Mouse (Mus musculus) T-helper 2 cell (primary cell): ENCODE measurements around the gene Bag5.

Experiments used
- in situ Hi-C: fragments of 300-600 bp; cut with MboI, MseI; formaldehyde crosslinking; loops from one replicate; pipeline ENCODE4 v1.15.1; 2025; ENCODE audit warnings: high pct_unique_total_duplicates

Bag5 gene

GRCm38 (mm10) chr12:111713004-111713651, at the start of gene Bag5, which contains the start of gene Apopt1:
Bag5 (minus strand) TSS chr12:111713257.
Apopt1 (plus strand) TSS chr12:111713261.
- in situ Hi-C loops: no loop called here

DNA sequence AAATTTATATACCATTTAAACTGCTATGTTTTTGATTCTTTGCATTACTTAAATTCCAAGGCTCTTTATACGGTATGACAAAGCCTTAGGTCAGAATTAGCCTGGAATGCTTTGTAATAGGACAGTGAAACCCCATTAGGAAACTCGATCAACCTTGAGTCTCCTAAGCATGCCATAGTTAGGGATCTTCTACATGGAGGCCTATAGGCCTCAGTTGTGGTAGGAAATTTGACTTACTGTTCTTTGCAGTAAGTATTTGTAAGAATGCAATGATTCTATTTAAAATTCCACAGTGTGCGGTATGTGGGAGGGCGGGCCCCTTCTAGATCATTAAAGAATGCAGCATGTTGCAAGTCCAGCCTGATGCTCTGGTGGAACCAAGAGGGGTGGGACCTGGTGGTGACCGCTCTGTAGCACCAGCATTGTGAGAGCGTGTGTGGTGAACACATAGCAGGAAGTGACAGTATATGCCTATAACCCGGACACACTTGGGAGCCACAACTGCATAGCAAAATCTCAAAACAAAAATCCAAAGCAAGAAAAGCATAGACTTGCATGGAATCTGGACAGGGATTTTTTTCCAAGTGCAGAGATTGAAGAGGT, 47.4 kb upstream of the Bag5 start:
- in situ Hi-C loops: no loop called here

DNA sequence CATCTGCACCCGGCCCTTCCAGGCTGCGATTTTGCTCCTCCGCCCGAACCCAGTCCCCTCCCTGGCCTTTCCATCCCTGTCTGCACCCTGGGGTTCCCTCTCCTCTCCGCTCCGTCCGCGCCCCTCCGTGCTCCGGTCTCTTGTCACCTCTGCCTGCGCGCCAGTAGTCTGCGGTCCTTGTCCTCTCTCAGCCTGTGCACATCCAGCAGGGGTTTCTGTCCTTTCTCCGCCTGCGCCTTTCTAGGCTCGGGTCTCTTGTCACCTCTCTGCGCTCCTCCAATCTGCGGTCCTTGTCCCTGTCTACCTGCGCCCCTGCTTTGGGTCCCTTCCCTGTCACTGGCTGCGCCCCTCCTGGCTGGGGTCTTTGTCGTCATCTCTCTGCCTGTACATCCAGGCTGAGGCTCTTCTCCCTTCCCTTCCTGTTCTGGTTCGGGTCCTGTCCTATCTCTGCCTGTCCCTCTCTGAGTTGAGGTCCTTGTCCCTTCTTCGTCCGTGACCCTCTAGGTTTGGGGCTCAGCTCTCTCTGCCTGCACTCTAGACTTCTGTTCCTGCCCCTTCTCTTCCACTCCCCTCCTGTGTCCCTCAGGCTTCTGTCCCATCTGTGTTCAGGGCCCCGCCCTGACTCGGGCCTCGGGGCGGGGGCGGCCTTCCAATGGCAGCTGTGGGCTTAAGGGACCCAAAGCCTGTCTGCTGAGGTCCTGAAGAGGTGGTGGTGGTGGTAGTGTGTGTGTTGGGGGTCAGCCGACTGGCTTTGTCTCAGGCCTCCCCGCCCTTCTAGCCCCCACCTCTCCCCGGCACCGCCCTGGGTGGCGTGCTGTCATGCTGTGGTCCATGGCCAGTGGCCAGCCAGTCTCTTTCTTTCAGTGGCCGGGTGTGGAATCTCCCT, 46.4 kb upstream of the Bag5 start:
- in situ Hi-C loops: no loop called here

DNA sequence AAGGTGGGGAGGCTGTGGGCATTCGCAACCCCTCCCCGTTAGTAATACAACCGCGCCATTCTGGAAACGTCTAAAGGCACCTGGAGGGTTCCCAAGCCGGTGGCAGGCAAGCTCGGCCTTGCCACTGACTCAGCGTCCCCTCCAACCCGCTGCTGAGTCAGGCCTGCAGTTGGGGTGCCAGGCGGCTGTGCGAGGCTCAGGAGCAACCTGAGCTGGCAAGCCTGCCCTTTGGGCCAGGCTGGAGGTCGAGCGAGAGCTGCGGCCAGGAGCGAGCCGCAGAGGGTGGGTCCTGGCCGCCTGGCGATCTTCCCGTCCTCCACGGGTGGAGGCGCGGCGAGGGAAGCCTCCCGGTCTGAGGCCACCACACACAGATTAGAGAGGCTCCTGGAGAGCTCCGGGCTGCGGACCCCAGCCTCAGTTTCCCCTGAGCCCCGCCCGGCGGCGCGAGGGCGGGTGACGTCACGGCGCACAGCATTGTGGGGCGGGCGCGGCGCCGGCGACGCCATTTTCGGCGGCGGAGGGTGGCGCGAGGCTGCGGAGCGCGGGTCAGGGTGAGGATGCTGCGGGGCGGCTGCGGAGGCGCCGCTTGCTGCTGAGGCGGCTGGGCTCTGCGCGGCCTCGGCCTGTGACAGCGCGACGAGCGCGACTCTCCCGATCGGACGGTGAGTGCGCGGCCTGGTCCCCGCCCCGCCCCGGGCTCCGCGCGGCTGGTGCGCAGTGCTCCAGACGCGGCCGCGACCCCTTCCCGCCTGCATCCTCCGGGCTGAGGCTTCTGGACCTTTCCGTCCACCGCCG, 45.5 kb upstream of the Bag5 start, which contains the start of gene Klc1:
Gene Klc1, plus strand, starts transcription at position 469 of the 795 bp plus-strand sequence.
- in situ Hi-C loops: no loop called here

DNA sequence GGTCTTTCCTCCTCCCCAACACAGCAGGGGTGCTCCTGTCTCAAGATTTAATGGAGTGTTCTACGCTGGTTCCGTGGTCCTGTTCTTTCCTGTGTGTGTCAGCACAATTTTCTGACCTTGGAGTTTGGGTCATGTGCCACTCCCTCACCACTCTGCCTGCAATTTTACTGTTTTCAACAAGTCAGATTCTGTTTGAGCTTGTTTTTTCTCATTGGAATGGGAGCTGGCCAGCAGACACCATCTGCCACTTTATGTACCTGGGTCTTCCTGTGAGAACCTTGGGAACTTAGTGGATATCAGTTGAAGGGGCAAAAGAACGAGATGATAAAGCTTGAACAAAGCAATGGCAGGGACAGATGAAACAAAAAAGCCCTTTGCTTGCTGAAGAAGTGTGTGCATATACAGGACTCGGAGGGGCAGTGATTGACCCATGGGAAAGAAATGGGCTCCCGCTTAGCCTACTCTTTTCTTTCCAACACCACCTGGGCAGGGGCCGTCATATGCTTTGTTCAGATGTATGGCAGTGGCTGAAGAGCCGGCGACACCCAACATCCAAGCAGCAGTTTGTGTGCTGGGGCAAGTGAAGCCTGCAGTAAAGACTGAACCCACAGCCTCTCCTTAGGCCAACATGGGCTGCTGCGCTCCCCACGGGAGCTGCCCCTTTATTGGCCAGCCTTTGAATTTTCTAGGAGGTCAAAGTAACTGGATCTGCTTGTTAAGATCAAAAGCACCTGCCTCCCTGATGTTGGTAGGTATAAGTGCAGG, 44.7 kb upstream of the Bag5 start:
- in situ Hi-C loops: no loop called here

DNA sequence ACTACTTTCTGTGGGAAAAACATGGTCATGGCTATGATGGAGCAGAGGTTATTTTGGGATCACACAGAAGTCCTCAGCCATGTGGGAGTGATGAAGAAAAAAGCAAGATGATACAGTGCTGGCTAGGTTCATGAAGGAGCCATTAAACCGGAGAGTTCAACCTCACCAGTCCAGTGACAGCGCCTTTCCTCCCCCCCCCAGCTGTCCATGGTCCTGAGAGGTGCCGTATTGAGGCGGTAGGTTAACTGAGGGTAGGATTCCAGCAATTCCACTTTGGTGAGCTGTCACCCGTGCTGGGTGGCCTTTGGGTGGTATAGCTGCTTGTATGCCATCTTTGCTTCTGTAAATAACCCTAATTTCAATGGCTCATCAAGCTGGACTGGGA, 43.6 kb upstream of the Bag5 start:
- in situ Hi-C loops: no loop called here

GRCm38 (mm10) chr12:111756082-111756697, 43.1 kb upstream of the Bag5 start:
- in situ Hi-C loops: no loop called here

DNA sequence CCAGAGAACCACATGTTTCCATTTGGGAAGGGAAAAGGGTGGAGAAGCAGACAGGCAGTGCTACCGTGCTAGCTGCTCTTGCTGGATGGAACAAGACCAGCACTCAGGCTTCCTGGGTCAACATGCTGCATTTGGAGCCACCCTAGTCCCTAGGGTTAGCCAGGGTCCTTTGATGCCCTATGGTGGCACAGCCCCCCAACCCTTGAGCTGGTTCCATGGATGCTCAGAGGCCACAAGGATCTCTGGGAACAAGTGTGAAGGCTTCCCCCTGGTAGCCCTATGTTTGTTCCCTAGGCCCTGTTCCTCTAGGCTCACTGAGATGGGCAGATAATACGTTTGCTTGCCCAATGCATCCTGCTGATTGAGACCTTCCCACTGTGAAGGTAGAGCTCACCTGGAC, 42.2 kb upstream of the Bag5 start:
- in situ Hi-C loops: no loop called here

- in situ Hi-C loops: no loop called here
Observed at GRCm38 (mm10) chr12:111754710-111755109, 41.7 kb upstream of the Bag5 start.

GRCm38 (mm10) chr12:111753347-111753746, 40.3 kb upstream of the Bag5 start:
- in situ Hi-C loops: no loop called here

GRCm38 (mm10) chr12:111752491-111752890, 39.4 kb upstream of the Bag5 start:
- in situ Hi-C loops: no loop called here

DNA sequence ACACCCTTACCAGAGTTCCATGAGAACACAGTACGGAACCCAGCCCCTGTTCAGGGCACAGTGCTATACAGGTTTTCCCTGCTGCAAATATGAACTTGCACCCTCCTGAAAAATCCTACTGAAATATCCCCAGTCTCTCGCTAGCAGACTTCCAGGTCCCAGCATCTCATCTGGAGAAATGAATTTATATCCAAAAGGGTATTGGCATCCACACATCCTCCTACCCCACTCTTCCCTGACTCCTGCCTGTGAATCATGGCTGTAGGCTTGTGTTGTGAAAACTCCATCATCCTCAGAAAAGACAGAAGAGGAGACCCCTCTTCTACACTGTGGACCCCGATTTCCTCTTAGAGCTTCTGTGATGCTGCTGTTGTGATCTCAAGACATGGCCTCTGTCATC, 37.7 kb upstream of the Bag5 start:
- in situ Hi-C loops: no loop called here

GRCm38 (mm10) chr12:111747421-111747820, 34.4 kb upstream of the Bag5 start:
- in situ Hi-C loops: no loop called here

DNA sequence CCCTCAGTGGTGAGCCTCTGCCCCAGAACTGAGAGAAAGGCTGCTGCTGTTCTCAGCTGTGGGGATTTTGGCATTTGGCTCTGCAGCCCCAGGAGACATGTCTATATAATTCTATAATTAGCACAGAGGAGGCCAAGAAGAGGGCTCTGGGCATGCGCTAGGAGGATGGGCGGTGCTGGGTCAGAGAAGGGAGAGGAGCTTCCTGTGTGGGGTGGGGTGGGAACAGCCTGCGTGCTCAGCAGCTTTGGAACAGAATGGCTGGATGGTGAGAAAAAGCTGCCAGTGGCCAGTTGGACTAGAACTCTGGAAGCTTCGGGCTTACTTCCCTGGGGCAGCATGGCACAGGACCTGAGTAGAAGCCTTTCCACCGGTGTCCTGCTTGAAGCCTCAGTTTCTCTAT, 33.0 kb upstream of the Bag5 start:
- in situ Hi-C loops: no loop called here

GRCm38 (mm10) chr12:111745274-111745673, 32.2 kb upstream of the Bag5 start:
- in situ Hi-C loops: no loop called here

GRCm38 (mm10) chr12:111743981-111744423, 30.9 kb upstream of the Bag5 start:
- in situ Hi-C loops: no loop called here

GRCm38 (mm10) chr12:111743419-111743818, 30.4 kb upstream of the Bag5 start:
- in situ Hi-C loops: no loop called here

DNA sequence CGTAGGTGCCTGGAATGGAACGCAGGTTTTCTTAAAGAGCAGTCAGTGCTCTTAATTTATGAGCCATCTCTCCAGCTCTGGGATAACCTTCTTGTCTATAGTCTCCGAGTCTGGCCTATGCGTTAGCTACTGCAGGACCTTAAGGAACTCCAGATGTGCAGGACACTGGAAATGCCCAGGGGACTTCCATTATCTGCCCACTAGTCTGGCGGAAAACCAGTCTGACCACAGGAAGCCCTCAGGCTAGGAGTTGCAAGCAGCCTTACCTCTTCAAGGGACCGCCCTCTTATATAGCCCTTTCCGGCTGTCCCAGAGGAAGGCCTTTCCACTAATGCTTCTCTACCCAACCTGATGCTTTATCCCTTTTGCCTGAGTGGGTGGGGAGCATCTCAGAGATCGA, 28.3 kb upstream of the Bag5 start:
- in situ Hi-C loops: no loop called here

DNA sequence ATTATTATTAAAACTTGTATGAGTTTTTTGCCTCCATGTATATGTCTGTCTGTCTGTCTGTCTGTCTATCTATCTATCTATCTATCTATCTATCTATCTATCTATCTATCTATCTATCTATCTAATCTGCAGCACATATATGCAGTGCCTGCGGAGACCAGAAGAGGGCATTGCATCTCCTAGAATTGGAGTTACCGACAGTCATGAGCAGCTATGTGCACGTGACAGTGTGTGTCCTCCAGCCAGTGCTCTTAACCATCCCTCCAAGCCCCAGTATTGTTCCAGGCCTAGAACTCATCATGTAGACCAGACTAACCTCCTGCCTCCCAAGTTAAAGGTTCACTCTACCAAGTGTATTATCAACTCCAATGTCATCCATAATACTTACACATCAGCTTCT, 25.7 kb upstream of the Bag5 start:
- in situ Hi-C loops: no loop called here

DNA sequence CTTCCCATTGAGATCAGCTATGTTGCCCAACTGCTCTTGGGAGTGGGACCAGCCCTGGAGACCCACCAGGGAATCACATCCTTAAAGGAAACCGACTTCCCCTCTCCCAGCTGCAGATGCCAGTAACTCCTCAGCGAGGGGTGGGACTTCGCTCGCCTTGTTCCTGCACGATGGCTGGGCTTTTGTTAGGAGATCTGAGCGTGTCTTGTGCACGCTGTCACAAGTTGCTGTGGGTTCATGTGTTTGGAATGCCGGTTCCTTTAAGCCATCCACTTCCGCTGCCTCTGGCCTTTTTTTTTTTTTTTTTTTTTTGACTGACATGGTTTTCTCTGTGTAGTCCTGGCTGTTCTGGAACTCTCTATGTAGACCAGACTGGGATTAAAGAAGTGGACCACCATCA, 24.3 kb upstream of the Bag5 start:
- in situ Hi-C loops: no loop called here
